Mouse (Mus musculus): Measurements from ENCODE around the gene Zfp563. TPM values are rescaled to one million over a fixed set of nuclear protein-coding genes. Genes with fewer than 3 reads are reported as not detected.

Gene Zfp563
- polyA plus RNA-seq (2012) = 0.02 TPM in 1 of 2 replicates, not detected in the other

DNA sequence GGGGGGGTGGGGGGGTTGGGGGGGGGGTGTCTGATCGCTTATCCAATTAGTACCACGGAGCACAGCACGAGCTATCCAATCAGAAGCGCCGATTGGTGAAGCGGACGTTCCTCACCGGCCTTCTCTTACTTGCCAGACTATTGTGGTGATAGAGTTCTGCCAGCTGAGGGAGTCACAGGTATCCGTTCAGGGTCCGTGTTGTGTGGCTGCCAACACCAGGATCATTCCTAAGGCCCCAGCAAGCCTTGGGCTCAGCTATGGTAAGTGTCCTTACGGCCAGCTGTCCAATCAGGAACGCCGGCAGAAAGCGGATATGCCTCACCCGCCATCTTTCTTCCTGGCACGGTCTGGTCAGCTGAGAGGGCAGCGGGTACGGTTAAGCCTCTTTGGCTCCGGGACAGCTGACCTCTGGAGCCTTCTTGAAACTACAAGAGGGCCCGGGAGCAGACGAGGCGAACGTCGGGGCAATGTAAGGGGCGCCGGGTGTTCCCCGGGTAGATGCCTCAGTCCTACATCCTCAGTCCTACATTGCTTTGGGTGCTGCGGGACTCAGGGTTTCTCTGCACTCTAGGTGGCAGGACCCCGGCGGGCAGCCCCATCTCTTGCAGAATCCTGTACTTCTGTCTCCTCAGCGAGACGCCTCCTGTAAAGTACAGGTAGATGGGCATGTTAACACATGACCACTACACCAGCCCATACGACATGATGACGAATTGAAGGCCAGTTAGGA, at the start of gene Zfp563:
Gene Zfp563, plus strand, starts transcription at position 91 of the 730 bp plus-strand sequence.

DNA sequence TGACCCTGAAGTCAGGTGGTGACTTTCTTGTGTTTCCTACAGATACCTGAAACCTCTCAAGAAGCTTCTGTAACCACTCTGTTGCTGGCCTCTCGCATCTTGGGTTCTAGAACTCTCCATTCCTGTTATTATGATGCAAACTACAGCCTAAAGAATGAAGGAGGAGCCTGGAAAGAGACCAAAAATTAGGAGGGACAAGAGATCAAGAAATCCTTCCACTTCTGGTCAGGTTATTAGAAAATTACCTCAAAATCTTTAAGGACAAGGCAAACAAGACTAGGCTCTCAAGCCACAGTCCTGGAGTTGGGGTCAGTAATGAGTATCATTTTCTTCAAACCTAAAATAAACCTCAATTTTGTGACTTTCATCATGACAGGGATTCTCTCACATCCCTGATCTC, 21.2 kb upstream of the Zfp563 start, which contains the start of gene 4921501E09Rik:
Gene 4921501E09Rik, minus strand, starts transcription at position 101 of the 400 bp plus-strand sequence.

DNA sequence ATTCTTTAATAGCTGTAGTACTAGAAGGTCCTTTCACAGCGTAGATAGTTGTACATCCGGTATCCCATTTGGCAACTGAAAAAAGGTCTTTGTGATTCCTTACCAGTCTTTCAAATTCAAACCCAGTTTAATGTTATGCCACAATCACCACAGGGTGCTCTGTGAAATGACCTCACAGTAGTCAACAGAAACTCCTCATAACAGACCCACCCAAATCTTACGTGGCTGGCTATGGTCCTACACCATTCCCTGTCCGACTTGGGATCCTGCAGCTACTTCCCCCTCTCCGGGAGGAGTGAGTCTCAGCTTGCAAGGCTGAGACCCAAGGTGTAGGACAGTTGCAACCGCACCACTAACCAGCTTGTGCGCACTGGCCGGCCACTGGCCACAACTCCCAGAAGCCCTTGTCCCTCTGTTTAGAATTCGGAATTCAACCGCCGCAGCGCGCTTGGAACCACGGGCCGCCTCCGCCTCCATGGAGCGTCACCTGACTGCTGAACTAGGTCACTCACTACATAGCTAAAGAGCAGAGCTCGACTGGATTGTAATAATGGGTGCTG, 50.2 kb downstream of the Zfp563 start, which contains the start of gene Morc2b:
Gene Morc2b, minus strand, starts transcription at position 423 of the 560 bp plus-strand sequence.

Other genes starting within 250 kb of the Zfp563 start
- 0.14 and 0.45 TPM in 2 replicates for gene Zfp870, start 197.7 kb upstream of the Zfp563 start, polyA plus RNA-seq (2012)
- not detected in 2 replicates for gene Cyp4f14, start 172.0 kb upstream of the Zfp563 start, polyA plus RNA-seq (2012)
- gene Cyp4f13, start 141.9 kb upstream of the Zfp563 start, polyA plus RNA-seq (2012) = 13.3 and 22.3 TPM in 2 replicates
- 0.79 and 1.0 TPM in 2 replicates for gene Zfp472, start 123.5 kb upstream of the Zfp563 start, polyA plus RNA-seq (2012)
- 0.13 and 0.27 TPM in 2 replicates for gene Zfp952, start 96.2 kb upstream of the Zfp563 start, polyA plus RNA-seq (2012)
- 0.05 and 0.14 TPM in 2 replicates for gene Zfp763, start 55.9 kb upstream of the Zfp563 start, polyA plus RNA-seq (2012)
- 0.01 TPM in 1 of 2 replicates, not detected in the other for gene 4921501E09Rik, start 21.3 kb upstream of the Zfp563 start, polyA plus RNA-seq (2012)
- not detected in 2 replicates for gene Morc2b, start 50.4 kb downstream of the Zfp563 start, polyA plus RNA-seq (2012)
- not detected in 2 replicates for gene Olfr55, start 79.1 kb downstream of the Zfp563 start, polyA plus RNA-seq (2012)
- not detected in 2 replicates for gene Olfr239, start 102.0 kb downstream of the Zfp563 start, polyA plus RNA-seq (2012)
- 0.02 TPM in 2 replicates for gene Olfr1564, start 132.4 kb downstream of the Zfp563 start, polyA plus RNA-seq (2012)
- gene Zfp955a, start 165.8 kb downstream of the Zfp563 start, polyA plus RNA-seq (2012) = 0.53 and 0.62 TPM in 2 replicates
- gene Olfr63, start 175.4 kb downstream of the Zfp563 start, polyA plus RNA-seq (2012) = not detected in 2 replicates
- gene Zfp955b, start 200.2 kb downstream of the Zfp563 start, polyA plus RNA-seq (2012) = 0.34 and 0.60 TPM in 2 replicates

Data from megakaryocyte-erythroid progenitor cell, adult 5 weeks (primary cell).